Mouse (Mus musculus): ENCODE measurements around the gene Ly75.

DNA sequence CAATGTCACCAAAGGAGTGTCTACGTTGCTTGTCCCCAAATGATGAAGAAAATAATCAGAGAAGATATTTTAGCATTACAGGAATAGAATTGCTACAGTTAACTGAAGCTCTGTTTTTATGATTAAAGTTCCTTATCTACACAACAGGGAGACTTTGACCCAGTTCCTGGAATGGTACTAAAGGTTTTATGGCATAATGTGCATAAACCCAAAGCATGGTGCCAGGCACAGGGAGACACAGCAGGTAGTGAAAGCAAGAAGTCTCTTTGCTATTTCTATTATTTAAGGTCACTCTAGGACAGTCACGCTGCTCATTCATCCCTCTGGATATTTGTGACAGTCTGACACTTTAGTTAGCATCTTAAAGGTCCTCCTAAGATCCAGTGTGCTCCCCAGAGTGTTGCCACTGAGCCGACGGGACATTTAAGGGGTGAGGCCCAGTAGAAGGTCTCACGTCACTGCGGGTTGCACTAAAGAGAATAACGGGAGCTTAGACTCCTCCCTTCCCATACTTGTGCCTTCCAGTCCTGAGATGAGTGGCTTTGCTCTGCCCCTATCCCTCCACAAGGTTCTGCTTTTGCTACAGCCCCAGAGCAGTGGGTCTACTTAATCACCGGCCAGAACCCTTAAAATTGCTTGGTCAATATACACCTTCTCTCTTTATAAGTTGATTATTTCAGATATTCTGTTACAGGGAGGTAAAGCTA, 47.4 kb upstream of the Ly75 start:
- no peak for TF ChIP-seq EP300 (IDR thresholded peaks at IDR 0.05; ENCODE audit: insufficient read depth, low read depth, low read length)
- TF ChIP-seq CTCF (IDR thresholded peaks at IDR 0.05) = no peak
- TF ChIP-seq POLR2A (IDR thresholded peaks at IDR 0.05; ENCODE audit: insufficient read depth, low read depth, low read length) = no peak

Measured in heart, adult 2 months (tissue).